Mouse (Mus musculus) intestine, embryonic 16.5 days (tissue): ENCODE measurements at regions not wholly inside any gene's neighbourhood (a gene's known extent, or its start where the extent isn't known, plus 50 kb on each side); places are given as distances from the start of the nearest gene placed in this dataset. TPM values are rescaled to one million over a fixed set of nuclear protein-coding genes. Genes with fewer than 3 reads are reported as not detected.
"Not testable (repeated sequence)": the region's sequence is repeated elsewhere in the genome, so short reads cannot be mapped to it uniquely, and the experiment has no call there.

ENCODE experiments used
- ATAC-seq: fragments of 200-750 bp; cut with Nextera tagmentation; 2 replicates; pipeline ENCODE4 v1.8.0; 2017; ENCODE audit warnings: moderate TSS enrichment, moderate library complexity
- H3K27ac ChIP-seq: fragments of 300-500 bp; sonication (generic); 2 replicates; pipeline ENCODE4 v1.5.1; 2014; ENCODE audit warnings: mild to moderate bottlenecking, low read length
- H3K27me3 ChIP-seq: fragments of 300-500 bp; sonication (generic); replicated peaks from 2 replicates; pipeline ENCODE4 v1.6.1; 2014; ENCODE audit warnings: low read length, control low read depth, mixed read lengths; ENCODE audit not compliant: control insufficient read depth, insufficient read depth
- H3K36me3 ChIP-seq: fragments of 300-500 bp; sonication (generic); 2 replicates; pipeline ENCODE4 v1.6.1; 2014; ENCODE audit warnings: low read length, control low read depth; ENCODE audit not compliant: control insufficient read depth, insufficient read depth
- H3K4me1 ChIP-seq: fragments of 300-500 bp; sonication (generic); 2 replicates; pipeline ENCODE4 v1.6.1; 2014; ENCODE audit warnings: low read length, control low read depth, mixed read lengths; ENCODE audit not compliant: control insufficient read depth, insufficient read depth
- H3K4me2 ChIP-seq: fragments of 300-500 bp; sonication (generic); 2 replicates; pipeline ENCODE4 v1.6.1; 2014; ENCODE audit warnings: low read depth, low read length, control low read depth
- H3K4me3 ChIP-seq: fragments of 300-500 bp; sonication (generic); 2 replicates; pipeline ENCODE4 v1.5.1; 2014; ENCODE audit warnings: mild to moderate bottlenecking, low read length
- H3K9ac ChIP-seq: fragments of 300-500 bp; sonication (generic); 2 replicates; pipeline ENCODE4 v1.6.1; 2014; ENCODE audit warnings: low read depth, low read length
- H3K9me3 ChIP-seq: fragments of 300-500 bp; sonication (generic); 2 replicates; pipeline ENCODE4 v1.6.1; 2016; ENCODE audit warnings: low read length, control low read depth; ENCODE audit not compliant: control insufficient read depth
- WGBS: fragments of 180-500 bp; shearing (Covaris S2); extraction: QIAGEN DNeasy Blood & Tissue Kit; methylation state at CpG from one replicate; pipeline ENCODE4 v1.1.7; 2014; 5-methylcytosine and 5-hydroxymethylcytosine counted together
- microRNA-seq: library from miRNA; unstranded; fragments of <30 nt; microRNA quantifications from one replicate; pipeline ENCODE4, GENCODE M21; 2016

DNA sequence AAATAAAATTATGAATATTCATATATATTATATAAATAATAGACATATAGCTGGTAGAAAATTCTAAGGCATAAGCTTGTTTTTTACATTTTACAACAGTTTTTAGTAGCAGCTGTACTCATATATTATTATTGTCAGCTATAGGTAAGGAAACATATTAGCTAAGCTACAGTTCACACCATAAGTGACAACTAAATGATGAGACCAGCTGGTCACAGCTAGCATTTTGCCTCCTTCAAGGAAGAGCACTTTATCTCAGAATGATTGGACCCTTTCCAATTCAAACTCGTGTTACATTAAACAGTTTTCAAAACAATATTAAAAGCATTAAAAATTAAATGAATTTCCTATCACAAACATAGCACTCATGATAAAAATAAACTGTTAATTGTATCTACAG lies 157.3 kb upstream of the Klhl1 start:
- Histone ChIP-seq H3K36me3 (no peaks in the 10 kb centered on the region), H3K27ac (no peak overlapping the region), H3K9ac (no peak overlapping the region), H3K4me1 (no peaks in the 10 kb centered on the region), H3K4me3 (no peak overlapping the region), H3K27me3 (no peaks in the 10 kb centered on the region), H3K4me2 (no peak overlapping the region), H3K9me3 (no peaks in the 10 kb centered on the region; the same call in 1 of the 2 replicates)
- no peak for ATAC-seq
- WGBS = 59% methylated on average over 1 of the region's 1 CpGs

DNA sequence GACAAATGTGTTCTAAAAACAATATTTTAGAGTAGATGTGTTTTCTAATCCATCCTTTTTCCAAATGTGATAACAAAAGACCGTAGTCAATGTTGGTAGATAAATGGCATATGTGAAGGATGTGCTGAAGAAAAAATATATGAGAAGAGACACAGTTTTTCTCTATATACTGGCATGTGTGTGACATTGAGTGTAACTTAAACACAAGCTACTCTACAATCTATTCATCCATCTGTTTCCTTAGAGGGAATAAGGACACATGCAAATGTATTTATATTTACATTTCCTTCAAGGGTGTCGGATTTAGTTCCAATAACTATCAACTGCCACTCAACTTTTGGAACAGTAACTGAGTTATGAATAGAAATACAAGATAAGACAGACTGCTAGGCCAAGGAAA lies 149.7 kb upstream of the Klhl1 start:
- H3K4me1 ChIP-seq = no peaks in the 10 kb centered on the region
- H3K27ac ChIP-seq = no peak overlapping the region
- no peaks in the 10 kb centered on the region for H3K36me3 ChIP-seq
- no peak overlapping the region for H3K9ac ChIP-seq
- no peaks in the 10 kb centered on the region; the same call in 1 of the 2 replicates for H3K9me3 ChIP-seq
- no peak overlapping the region for H3K4me2 ChIP-seq
- no peaks in the 10 kb centered on the region for H3K27me3 ChIP-seq
- no peak for ATAC-seq
- WGBS = 80% methylated on average over 2 of the region's 2 CpGs
- H3K4me3 ChIP-seq = no peak overlapping the region

DNA sequence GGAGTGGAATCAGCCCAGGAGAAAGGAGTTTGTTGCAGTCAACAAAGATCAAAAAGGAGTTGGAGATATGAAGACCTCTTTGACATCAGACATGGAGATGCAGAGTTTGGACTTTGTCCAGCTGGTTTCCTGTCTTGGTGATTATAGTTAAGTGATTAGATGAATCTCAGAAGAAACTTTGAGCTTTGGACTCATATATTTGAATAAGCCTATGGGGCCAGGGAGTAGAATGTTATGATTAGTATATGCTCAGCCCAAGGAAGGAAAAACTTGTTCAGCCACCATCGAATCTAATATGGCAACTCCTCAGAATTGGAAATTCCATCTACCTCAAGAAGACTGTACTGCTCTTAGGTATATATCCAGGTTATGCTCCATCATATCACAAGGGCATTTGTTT lies 137.6 kb upstream of the Klhl1 start:
- H3K27ac ChIP-seq = no peak overlapping the region
- no peak overlapping the region for H3K4me3 ChIP-seq
- H3K9ac ChIP-seq = no peak overlapping the region
- WGBS = 82% methylated on average over 1 of the region's 1 CpGs
- no peaks in the 10 kb centered on the region for H3K4me1 ChIP-seq
- H3K4me2 ChIP-seq = no peak overlapping the region
- no peaks in the 10 kb centered on the region for H3K36me3 ChIP-seq
- ATAC-seq = peak; percentile 88
- no peaks in the 10 kb centered on the region for H3K9me3 ChIP-seq
- H3K27me3 ChIP-seq = no peaks in the 10 kb centered on the region

DNA sequence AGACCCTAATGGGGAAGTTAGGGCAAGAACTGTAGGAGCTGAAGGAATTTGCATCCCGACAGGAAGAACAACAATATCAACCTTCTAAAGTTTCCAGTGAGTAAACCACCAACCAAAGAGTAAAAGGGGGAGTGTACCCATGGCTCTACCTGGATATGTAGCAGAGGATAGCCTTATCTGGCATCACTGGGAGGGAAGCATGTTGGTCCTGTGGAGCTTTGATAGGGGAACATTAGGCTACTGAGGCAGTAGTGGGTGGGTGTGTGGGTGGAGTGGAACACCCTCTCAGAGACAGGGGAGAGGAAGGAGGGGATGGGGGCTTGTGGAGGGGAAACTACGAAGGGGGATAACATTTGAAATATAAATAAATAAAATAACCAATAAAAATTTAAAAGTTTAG lies 111.4 kb upstream of the Klhl1 start:
- no peak overlapping the region for H3K9ac ChIP-seq
- H3K4me1 ChIP-seq = no peaks in the 10 kb centered on the region
- no peaks in the 10 kb centered on the region for H3K9me3 ChIP-seq
- no peaks in the 10 kb centered on the region for H3K27me3 ChIP-seq
- H3K4me3 ChIP-seq = no peak overlapping the region
- H3K4me2 ChIP-seq = no peak overlapping the region
- ATAC-seq = no peak
- no peak overlapping the region for H3K27ac ChIP-seq
- 85% methylated on average over 2 of the region's 2 CpGs for WGBS
- no peaks in the 10 kb centered on the region for H3K36me3 ChIP-seq

DNA sequence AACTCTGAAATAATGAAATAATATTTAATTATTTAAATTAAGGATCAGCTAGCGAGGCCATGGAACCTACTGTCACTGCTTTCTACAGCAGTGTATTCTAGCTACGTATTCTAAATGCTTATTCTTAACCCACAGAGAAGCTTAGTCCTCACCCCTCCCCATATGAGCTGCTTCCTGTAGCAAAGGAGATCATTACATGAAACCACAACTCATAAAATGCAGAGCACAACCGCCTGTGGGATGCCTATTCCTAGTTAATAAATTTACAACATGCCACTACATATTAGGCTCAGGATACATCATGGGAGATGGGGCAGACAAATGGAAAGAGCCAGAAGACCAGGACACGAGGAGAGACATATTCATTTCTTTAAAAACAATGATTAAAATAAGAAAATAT lies 87.8 kb upstream of the Klhl1 start:
- Histone ChIP-seq H3K4me3 (no peak overlapping the region), H3K4me2 (no peak overlapping the region), H3K4me1 (no peaks in the 10 kb centered on the region), H3K9me3 (no peaks in the 10 kb centered on the region), H3K27ac (no peak overlapping the region), H3K9ac (no peak overlapping the region), H3K27me3 (no peaks in the 10 kb centered on the region), H3K36me3 (no peaks in the 10 kb centered on the region)
- ATAC-seq = no peak
- WGBS = 70% methylated on average over 4 of the region's 4 CpGs

DNA sequence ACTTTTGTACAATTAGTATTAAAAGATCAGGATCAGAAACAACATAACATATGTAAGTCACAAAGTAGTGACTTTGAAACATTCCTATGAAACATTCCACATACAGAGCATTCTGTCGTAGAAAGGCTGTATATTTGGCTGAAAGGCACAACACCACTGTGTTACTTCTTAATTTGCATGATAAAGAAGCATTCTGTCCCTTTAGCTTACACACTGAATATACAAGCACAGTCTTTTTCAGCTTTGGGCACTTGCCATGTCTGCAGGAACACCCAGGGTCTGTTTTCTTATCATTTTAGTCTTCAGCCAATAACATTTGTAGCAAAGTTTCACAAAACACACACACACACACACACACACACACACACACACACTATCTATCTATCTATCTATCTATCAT lies 82.2 kb upstream of the Klhl1 start:
- not testable (repeated sequence) for ATAC-seq, H3K9ac ChIP-seq, H3K27me3 ChIP-seq, H3K4me2 ChIP-seq, H3K4me3 ChIP-seq, H3K36me3 ChIP-seq, H3K4me1 ChIP-seq, H3K27ac ChIP-seq, H3K9me3 ChIP-seq
- WGBS = 46% methylated on average over 1 of the region's 1 CpGs

DNA sequence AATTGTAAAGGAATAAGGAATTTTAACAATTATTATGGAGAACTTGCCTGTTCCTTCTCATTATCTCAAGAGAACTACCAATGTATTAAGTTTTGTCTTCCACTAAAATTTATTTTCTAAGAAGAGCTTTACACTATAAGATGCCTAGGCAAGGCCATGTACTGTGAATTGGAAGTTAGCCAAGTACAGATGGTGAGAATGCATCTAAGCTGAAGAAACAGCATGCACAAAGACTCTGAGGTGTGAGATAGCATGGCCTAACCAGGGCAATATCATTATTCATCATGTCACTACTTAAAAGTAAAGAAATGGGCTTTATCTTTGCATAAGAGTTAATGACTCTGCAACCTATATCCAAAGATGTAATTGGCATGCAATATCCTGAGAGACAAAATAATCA lies 73.1 kb upstream of the Klhl1 start:
- no peaks in the 10 kb centered on the region for H3K36me3 ChIP-seq
- ATAC-seq = no peak
- H3K27ac ChIP-seq = no peak overlapping the region
- H3K4me2 ChIP-seq = no peak overlapping the region
- no peaks in the 10 kb centered on the region for H3K4me1 ChIP-seq
- H3K9ac ChIP-seq = no peak overlapping the region
- no peaks in the 10 kb centered on the region for H3K9me3 ChIP-seq
- no peaks in the 10 kb centered on the region for H3K27me3 ChIP-seq
- H3K4me3 ChIP-seq = no peak overlapping the region

Small RNA genes in the stretch of these regions (microRNA-seq; reads per million reads assigned to microRNA genes)
- gene Gm27441 = not detected
